ENCODE assay signal across 17 mouse cellular contexts in genomic region chr2:125496696-125497095, GRCm38 (mm10). TPM values are rescaled to one million over a fixed set of nuclear protein-coding genes. Genes with fewer than 3 reads are reported as not detected.
DNase-seq lines count a peak whose midpoint lies in the region; TF ChIP-seq lines count a peak whose summit lies in the region.
"Had no signal": no experiment of that assay in that cellular context is flagged by ENCODE, and none has a peak within 500 bp of the region (broad histone marks: within the 10 kb centered on the region; RNA-seq: fewer than 3 reads in every experiment).

No protein-coding gene starts in this region.

- TF ChIP-seq CTCF in left cerebral cortex, adult 2 months (IDR thresholded peaks at IDR 0.05), result no peak

- no peak overlapping the region for H3K27ac ChIP-seq in left cerebral cortex, adult 2 months
- H3K27ac ChIP-seq: embryonic facial prominence, embryonic 12.5 days; heart, embryonic 13.5 days; liver, embryonic 13.5 days; midbrain, embryonic 12.5 days had no signal

- H3K4me3 ChIP-seq in left cerebral cortex, adult 2 months, result no peak overlapping the region
- H3K4me3 ChIP-seq: embryonic facial prominence, embryonic 12.5 days; heart, embryonic 13.5 days; liver, embryonic 13.5 days; midbrain, embryonic 12.5 days had no signal

- intact Hi-C loops in gastrocnemius, postnatal 14 days (cut with DNase I; ENCODE audit: low total_unique reads), result loop anchor here (10.0 kb wide), 1 partner anchor 162 kb away; no protein-coding TSS in a partner anchor
- intact Hi-C loops in left cerebral cortex, adult 2 months (cut with DNase I), result no loop called here

- peak; percentile 23 for DNase-seq in gastrocnemius, postnatal 14 days
- DNase-seq in gastrocnemius, adult 8-10 months (ENCODE audit: low spot score in 2 of 2), result no peak
- DNase-seq in kidney, postnatal 10 days, result peak; percentile 51
- DNase-seq in kidney, adult 18-20 months, result no peak
- peak; percentile 42 for DNase-seq in 3134 (ENCODE audit: extremely low read depth, insufficient read length, low spot score)
- peak; percentile 1 for DNase-seq in cerebellum, adult 8-10 months
- no peak for DNase-seq in adrenal gland, adult 8-10 months
- DNase-seq in left cerebral cortex, adult 2 months (ENCODE audit: extremely low spot score in 1 of 2, low spot score in 2 of 2), result no peak
- DNase-seq: adrenal gland, postnatal 36 days; liver, embryonic 13.5 days; lung, postnatal 36 days; thymus, adult 18-20 months had no signal

RNA-seq across cellular contexts. Expression of gene Gm9913, which starts 8.2 kb away (rescaled TPM):
- under 1 TPM; 0.16 to 0.18 TPM for total RNA-seq in gastrocnemius, postnatal 14 days (2021)
- total RNA-seq in gastrocnemius, adult 8-10 months (2022), result not detected
- total RNA-seq in adrenal gland, adult 8-10 months (2022), result under 1 TPM in 1 of 4 experiments, not detected in 3; 0.11 TPM
- under 1 TPM; 0.23 to 0.28 TPM for total RNA-seq in left cerebral cortex, adult 2 months (2021)
- total RNA-seq: adrenal gland, postnatal 36 days; G1E; left cerebral cortex, postnatal 25 days had no signal

RNA-seq across cellular contexts. Expression of gene Fbn1, which starts 11.1 kb away (rescaled TPM):
- total RNA-seq in gastrocnemius, postnatal 14 days (2021), result 100 to 1,000 TPM; 159 to 223 TPM
- 10 to 100 TPM; 10.9 to 21.0 (median 17.8) TPM for total RNA-seq in gastrocnemius, adult 8-10 months (2022)
- total RNA-seq in adrenal gland, adult 8-10 months (2022), result 10 to 100 TPM; 11.4 to 25.4 (median 14.2) TPM
- total RNA-seq in left cerebral cortex, adult 2 months (2021), result 1 to 10 TPM; 5.6 to 7.0 TPM

Comparison
In these comparisons a context has a peak if more than half of its experiments do, and no peak if none do; other contexts are left out.
1. DNase-seq: peak in gastrocnemius, postnatal 14 days (single experiment), kidney, postnatal 10 days (single experiment), 3134 (single experiment) and cerebellum, adult 8-10 months (single experiment); none in gastrocnemius, adult 8-10 months (0 of 2), kidney, adult 18-20 months (single experiment), adrenal gland, adult 8-10 months (single experiment) and left cerebral cortex, adult 2 months (0 of 2).
2. RNA of gene Fbn1, which starts 11.1 kb away (total RNA-seq): 159 to 223 TPM in gastrocnemius, postnatal 14 days; 10.9 to 21.0 TPM in gastrocnemius, adult 8-10 months, 11.4 to 25.4 TPM in adrenal gland, adult 8-10 months and 5.6 to 7.0 TPM in left cerebral cortex, adult 2 months; every median in the first group is over 4 times any median in the second.